Mouse (Mus musculus) C2C12 (cell line): Measurements from ENCODE around the gene Fgd3.

Experiments
- CTCF ChIP-seq: IDR thresholded peaks from one replicate; pipeline ENCODE4 v1.5.1; 2011; ENCODE audit not compliant: control insufficient read depth, insufficient read depth, insufficient read length
- MYOD1 ChIP-seq: IDR thresholded peaks from one replicate; pipeline ENCODE4 v1.6.1; 2011; ENCODE audit warnings: low read depth; ENCODE audit not compliant: control insufficient read depth, insufficient read length

GRCm38 (mm10) chr13:49341831-49342722 is 22.0 kb upstream of the Fgd3 start:
- TF ChIP-seq CTCF (no peak), MYOD1 (no peak)
